Mouse (Mus musculus): ENCODE results near the gene Marc2. TPM values are rescaled to one million over a fixed set of nuclear protein-coding genes. Genes with fewer than 3 reads are reported as not detected.

The Marc2 gene
- polyA plus RNA-seq, 1 experiment from 2014 or later = 98.1 TPM

DNA sequence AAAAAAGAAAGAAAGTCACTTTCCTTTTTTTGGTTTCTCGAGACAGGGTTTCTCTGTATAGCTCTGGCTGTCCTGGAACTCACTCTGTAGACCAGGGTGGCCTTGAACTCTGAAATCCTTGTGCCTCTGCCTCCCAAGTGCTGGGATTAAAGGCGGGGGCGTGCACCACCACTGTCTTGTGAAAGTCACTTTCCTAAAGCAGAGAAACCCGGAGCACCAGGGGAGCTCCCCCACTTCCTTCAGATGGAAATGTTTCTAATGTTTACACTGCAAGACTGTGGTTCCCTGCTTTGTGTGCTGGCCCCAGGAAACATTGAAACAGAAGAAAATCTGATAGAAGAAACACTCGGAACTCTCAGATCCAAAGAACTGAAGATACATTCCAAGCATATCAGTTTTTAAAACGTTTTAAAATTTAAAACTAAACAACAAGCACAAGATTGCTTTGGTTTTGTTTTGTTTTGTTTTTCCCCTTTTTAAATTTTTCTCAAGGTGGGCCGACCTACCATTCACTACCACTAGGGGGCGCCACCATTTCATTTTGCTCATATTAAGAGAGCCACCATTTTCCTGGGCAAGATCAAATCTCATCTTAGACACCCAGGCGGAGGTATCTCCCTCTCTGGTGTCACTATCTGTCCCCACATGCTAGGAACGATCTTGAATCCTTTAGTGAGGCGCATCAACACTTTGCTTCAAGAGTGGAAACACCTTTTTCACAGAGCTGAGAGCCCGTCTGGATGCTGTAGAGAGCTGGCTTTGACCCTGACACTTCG is 59.7 kb downstream of the Marc2 start:
- no peak overlapping the region for H3K4me3 ChIP-seq (replicated peaks)
- H3K27me3 ChIP-seq = 0 out of 2 replicates have a peak, but pooled peaks cover 5% of the 10 kb centered on the region
- H3K9me3 ChIP-seq = no peaks in the 10 kb centered on the region
- no peak overlapping the region for H3K9ac ChIP-seq
- H3K36me3 ChIP-seq (replicated peaks) = no peaks in the 10 kb centered on the region
- H3K4me1 ChIP-seq = no peaks in the 10 kb centered on the region
- 68% methylated on average over 13 of the region's 13 CpGs for WGBS
- H3K4me2 ChIP-seq = no peak overlapping the region
- H3K27ac ChIP-seq = no peak overlapping the region
- ATAC-seq (ENCODE audit: low FRiP score) = no peak

DNA sequence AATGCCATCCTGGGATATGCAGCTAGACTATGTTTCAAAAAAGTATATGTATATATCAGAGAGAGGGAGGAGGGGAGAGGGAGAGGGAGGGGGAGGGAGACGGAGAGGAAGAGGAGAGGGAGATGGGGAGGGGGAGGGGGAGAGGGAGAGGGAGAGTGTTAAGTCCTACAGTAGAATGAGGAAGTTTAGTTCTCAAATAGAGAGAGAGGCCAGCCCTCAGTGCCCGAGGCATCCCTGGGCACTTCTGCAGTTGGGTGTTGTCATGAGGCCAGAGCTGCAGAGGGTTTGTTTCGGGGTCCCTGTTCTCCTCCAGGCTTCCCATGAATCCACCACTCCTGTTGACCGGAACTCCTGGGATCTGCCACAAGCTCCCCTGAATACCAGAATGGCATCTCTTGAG is 62.6 kb downstream of the Marc2 start:
- no peak overlapping the region for H3K4me3 ChIP-seq (replicated peaks)
- H3K36me3 ChIP-seq (replicated peaks) = no peaks in the 10 kb centered on the region
- no peak overlapping the region for H3K4me2 ChIP-seq
- WGBS = 86% methylated on average over 4 of the region's 4 CpGs
- H3K9ac ChIP-seq = no peak overlapping the region
- H3K9me3 ChIP-seq = no peaks in the 10 kb centered on the region
- no peak overlapping the region for H3K27ac ChIP-seq
- ATAC-seq (ENCODE audit: low FRiP score) = no peak
- no peaks in the 10 kb centered on the region for H3K4me1 ChIP-seq
- H3K27me3 ChIP-seq = no peaks in the 10 kb centered on the region

DNA sequence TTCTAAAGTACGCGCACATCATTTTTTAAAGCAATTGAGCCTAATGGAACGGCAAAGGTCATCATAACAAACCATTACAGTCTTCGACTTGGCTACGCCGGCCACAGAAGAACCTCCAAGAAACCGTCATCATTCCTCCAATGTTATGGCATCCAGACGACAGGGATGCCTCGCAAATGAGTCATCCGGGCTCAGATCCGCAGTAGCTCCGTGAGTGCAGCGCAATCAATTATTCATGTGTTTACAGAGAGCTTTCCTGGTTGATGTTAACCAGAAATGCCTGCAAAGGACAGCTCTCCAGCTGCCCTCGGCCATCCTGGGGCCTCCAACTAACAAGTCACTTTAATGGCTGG is 64.1 kb downstream of the Marc2 start:
- H3K9me3 ChIP-seq = no peaks in the 10 kb centered on the region
- 0 out of 2 replicates have a peak, but pooled peaks cover 2% of the 10 kb centered on the region for H3K27me3 ChIP-seq
- no peak overlapping the region for H3K4me3 ChIP-seq (replicated peaks)
- ATAC-seq (ENCODE audit: low FRiP score) = no peak
- H3K4me1 ChIP-seq = no peaks in the 10 kb centered on the region; the same call in 1 of the 2 replicates
- H3K36me3 ChIP-seq (replicated peaks) = no peaks in the 10 kb centered on the region
- no peak overlapping the region for H3K27ac ChIP-seq
- H3K9ac ChIP-seq = no peak overlapping the region
- WGBS = 88% methylated on average over 14 of the region's 14 CpGs
- no peak overlapping the region for H3K4me2 ChIP-seq

DNA sequence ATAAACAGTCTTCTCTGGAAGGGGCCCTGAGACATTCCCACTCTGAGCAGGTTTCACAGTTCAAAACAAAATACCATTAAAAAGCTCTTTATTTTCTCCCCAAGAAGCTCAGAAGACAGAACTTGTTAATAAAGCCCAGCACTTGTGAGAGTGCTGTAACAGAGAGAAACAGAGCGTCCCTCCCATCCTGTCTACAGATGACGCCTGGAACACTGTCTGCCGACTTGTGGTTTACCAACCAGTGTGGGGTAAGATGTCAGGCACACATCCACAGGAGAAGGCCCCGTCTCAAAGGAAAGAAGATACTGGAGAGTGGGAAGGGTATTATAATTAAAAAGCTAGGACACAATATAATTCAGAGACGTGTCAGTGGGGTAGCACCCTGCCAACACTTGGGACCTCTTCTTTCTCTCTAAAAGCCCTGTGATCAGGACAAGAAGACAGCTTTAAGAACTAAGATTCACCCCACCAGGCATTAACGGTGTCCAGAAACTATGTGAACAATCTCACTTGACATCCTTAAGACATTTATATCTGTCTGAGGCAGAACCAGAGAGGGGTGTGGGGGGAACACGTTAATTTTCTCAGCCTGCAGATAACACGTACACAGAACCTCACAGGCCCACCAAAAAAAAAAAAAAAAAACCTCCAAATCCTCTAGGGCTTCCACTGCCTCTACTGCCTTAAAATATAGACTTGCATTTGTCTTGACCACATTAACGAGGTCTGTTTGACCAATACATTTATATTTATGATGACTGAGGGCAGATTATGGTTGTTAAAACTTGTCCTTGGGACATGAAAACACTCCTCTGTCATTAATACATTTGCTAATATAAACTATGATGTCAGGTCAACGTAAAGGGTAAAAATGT is 64.7 kb downstream of the Marc2 start:
- H3K4me1 ChIP-seq = no peaks in the 10 kb centered on the region; the same call in 1 of the 2 replicates
- 87% methylated on average over 10 of the region's 10 CpGs for WGBS
- ATAC-seq (ENCODE audit: low FRiP score) = no peak
- H3K4me3 ChIP-seq (replicated peaks) = no peak overlapping the region
- no peak overlapping the region for H3K27ac ChIP-seq
- H3K4me2 ChIP-seq = no peak overlapping the region
- H3K27me3 ChIP-seq = 0 out of 2 replicates have a peak, but pooled peaks cover 4% of the 10 kb centered on the region
- no peak overlapping the region for H3K9ac ChIP-seq
- H3K36me3 ChIP-seq (replicated peaks) = no peaks in the 10 kb centered on the region
- H3K9me3 ChIP-seq = no peaks in the 10 kb centered on the region

DNA sequence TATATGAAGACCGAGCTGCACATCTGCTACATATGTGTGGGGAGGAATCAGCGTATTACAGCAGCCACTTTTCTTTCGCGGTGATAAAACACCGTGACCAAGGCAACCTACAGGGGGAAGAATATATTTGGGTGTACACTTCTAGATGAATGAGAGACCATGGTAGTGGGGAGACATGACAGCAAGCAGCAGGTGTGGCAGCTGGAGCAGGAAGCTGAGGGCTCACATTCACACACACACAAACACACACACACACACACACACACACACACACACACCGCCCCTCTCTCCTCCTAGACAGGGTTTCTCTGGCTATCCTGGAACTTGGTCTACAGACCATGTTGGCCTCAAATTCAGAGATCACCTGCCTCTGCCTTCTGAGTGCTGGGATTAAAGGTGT is 68.1 kb downstream of the Marc2 start:
- ATAC-seq (ENCODE audit: low FRiP score) = no peak
- H3K4me1 ChIP-seq = no peaks in the 10 kb centered on the region; the same call in 1 of the 2 replicates
- H3K4me3 ChIP-seq (replicated peaks) = no peak overlapping the region
- H3K36me3 ChIP-seq (replicated peaks) = no peaks in the 10 kb centered on the region
- H3K9me3 ChIP-seq = no peaks in the 10 kb centered on the region
- WGBS = 90% methylated on average over 6 of the region's 6 CpGs
- no peak overlapping the region for H3K27ac ChIP-seq
- H3K9ac ChIP-seq = no peak overlapping the region
- H3K4me2 ChIP-seq = no peak overlapping the region
- H3K27me3 ChIP-seq = peaks cover 17% of the 10 kb centered on the region; the same call in 1 of the 2 replicates

DNA sequence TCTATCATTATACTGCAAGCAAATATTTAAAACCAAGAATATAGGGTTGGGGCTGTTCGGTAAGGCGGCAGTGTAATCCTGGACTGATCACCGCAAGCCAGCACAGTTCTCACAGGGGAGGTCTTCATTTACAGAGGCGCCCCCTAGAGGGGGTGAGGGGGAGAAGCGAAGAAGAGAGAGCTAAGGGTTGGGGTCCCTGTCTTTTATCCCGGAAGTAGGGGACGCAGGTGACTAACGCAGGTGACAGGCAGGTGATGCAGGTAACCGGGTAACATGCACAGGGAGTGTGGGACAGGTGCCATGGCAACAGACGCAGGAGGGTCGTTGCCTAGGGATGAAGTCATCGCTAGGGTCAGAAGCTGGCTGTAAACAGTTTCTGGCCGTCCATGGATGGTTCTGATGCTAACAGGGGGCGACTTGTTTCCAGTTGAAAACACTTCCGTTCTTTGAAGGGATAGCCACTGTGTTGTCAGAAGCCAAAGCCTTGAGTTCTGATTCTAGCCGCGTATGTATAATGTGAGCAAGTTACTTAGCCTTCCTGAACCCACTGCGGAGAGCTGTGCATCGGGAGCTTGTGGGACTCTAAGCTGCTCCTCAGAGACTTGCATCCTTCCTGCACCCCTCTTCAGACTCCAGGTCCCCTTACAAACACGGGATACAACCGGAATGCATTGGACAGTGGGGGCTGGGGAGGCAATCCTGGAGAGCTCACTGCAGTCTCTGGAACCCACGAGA is 69.0 kb downstream of the Marc2 start:
- Histone ChIP-seq H3K36me3 (replicated peaks) (no peaks in the 10 kb centered on the region), H3K4me1 (no peaks in the 10 kb centered on the region; the same call in 1 of the 2 replicates), H3K4me2 (no peak overlapping the region), H3K27ac (no peak overlapping the region), H3K4me3 (replicated peaks) (no peak overlapping the region), H3K9ac (no peak overlapping the region), H3K9me3 (no peaks in the 10 kb centered on the region), H3K27me3 (peaks cover 17% of the 10 kb centered on the region; the same call in 1 of the 2 replicates)
- no peak for ATAC-seq (ENCODE audit: low FRiP score)
- WGBS = 25% methylated on average over 22 of the region's 22 CpGs

DNA sequence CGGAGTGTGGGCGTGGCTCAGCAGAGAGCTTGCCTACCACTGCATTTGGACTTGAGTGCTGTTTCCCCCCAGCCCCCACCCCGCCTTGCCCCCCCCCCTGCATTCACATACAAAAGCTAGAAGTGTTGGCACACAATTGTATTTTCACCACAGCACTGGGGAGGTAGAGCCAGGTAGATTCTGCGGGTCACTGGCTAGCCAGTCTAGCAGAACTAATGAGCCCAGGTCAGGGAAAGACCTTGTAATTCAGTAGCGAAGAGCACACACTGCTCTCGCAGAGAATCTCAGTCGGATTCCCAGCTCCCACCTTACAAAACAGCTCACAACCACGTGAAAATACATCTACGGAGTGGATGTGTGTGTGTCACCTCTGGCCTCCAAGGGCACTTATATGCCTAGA is 71.0 kb downstream of the Marc2 start:
- Histone ChIP-seq H3K27ac (no peak overlapping the region), H3K27me3 (peaks cover 17% of the 10 kb centered on the region; the same call in 1 of the 2 replicates), H3K36me3 (replicated peaks) (no peaks in the 10 kb centered on the region), H3K9ac (no peak overlapping the region), H3K4me3 (replicated peaks) (no peak overlapping the region), H3K9me3 (no peaks in the 10 kb centered on the region), H3K4me2 (no peak overlapping the region), H3K4me1 (peaks cover 4% of the 10 kb centered on the region)
- ATAC-seq (ENCODE audit: low FRiP score) = no peak
- 60% methylated on average over 9 of the region's 9 CpGs for WGBS

DNA sequence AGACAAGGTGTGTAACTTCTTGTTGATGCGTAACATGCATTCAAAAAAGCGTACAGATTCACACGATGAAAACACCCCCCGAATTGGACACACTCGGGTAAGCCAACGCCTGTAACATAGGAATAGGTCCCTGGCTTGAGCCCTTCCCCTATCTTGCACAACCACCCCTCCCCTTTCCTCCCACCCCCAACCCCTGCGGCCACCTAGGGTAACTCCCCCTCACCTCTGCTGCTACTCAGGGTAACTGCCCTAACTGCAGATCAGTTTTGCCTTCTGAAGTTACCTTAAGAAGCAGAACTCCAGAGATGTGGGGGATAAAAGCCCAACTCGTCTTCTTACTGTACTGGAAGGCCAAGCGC is 74.4 kb downstream of the Marc2 start:
- Histone ChIP-seq H3K4me3 (replicated peaks) (no peak overlapping the region), H3K9me3 (no peaks in the 10 kb centered on the region), H3K9ac (no peak overlapping the region), H3K27ac (no peak overlapping the region), H3K27me3 (peaks cover 13% of the 10 kb centered on the region; the same call in 1 of the 2 replicates), H3K36me3 (replicated peaks) (no peaks in the 10 kb centered on the region), H3K4me1 (peaks cover 4% of the 10 kb centered on the region; the same call in 1 of the 2 replicates), H3K4me2 (0 out of 2 replicates have a peak overlapping the region, but pooled peaks have one; percentile 15)
- ATAC-seq (ENCODE audit: low FRiP score) = no peak
- WGBS = 12% methylated on average over 9 of the region's 9 CpGs

DNA sequence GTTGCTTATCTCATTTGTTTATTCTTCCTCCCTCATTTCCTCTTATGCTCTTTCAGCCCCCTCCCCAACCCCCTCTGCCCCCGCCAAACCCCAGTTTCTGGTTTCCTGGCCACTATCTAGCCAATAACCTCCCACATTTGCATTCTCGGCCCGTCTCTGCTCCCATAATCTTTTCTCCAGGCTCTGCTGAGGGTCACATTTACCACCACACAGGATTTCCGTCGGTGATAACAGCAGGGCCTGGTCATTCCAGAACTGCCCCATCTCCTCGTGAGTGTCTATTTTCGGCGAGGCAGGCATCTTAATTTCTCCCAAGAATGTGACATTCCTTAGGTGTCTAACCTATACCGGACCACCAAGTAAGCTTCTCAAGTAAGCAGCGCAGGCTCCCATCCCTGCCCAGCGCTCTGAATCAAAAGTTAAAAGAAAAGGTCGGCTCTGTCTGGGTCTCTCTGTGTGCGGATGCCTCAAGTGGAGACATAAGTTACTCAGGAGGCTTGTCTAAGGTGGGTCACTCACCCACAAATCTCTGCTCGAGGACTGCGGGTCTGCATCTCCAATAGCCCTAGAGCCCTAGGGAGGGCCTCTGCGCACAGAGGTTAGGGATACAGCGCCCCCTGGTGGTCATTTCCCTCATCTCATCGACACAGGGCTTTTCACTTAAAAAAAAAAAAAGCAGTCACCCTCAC is 74.9 kb downstream of the Marc2 start:
- Histone ChIP-seq H3K27ac (no peak overlapping the region), H3K4me2 (peak overlapping the region; percentile 15; the same call in 1 of the 2 replicates), H3K9me3 (no peaks in the 10 kb centered on the region), H3K36me3 (replicated peaks) (no peaks in the 10 kb centered on the region), H3K4me3 (replicated peaks) (no peak overlapping the region), H3K4me1 (peaks cover 4% of the 10 kb centered on the region; the same call in 1 of the 2 replicates), H3K9ac (no peak overlapping the region), H3K27me3 (peaks cover 13% of the 10 kb centered on the region; the same call in 1 of the 2 replicates)
- WGBS = 27% methylated on average over 18 of the region's 18 CpGs
- ATAC-seq (ENCODE audit: low FRiP score) = peak; percentile 44; the same call in 1 of the 2 replicates

DNA sequence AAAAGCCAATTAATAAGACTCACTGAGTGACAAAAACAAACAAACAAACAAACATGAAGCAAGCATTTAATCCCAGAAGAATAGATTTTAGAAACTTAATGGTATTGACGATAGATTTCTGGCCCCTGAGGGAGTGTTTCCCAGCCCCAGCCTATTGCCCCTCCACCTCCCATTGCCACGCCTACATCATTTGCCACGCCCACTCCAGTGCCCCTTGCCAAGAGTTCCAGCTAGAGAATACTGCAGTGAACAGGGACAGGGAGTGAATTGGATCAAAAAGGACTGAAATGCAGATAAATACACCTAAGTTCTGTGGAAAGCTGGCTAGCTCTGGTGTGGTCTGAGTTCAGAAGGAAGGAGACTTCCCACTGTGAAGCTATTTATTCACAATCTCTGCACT is 82.4 kb downstream of the Marc2 start:
- no peak for ATAC-seq (ENCODE audit: low FRiP score)
- WGBS = 49% methylated on average over 3 of the region's 3 CpGs
- no peaks in the 10 kb centered on the region for H3K4me1 ChIP-seq
- H3K4me2 ChIP-seq = no peak overlapping the region
- no peak overlapping the region for H3K27ac ChIP-seq
- no peaks in the 10 kb centered on the region for H3K27me3 ChIP-seq
- no peak overlapping the region for H3K9ac ChIP-seq
- no peaks in the 10 kb centered on the region for H3K9me3 ChIP-seq
- no peak overlapping the region for H3K4me3 ChIP-seq (replicated peaks)
- H3K36me3 ChIP-seq (replicated peaks) = no peaks in the 10 kb centered on the region
